Mouse (Mus musculus): ENCODE data around the gene Tmem107.
"Not testable (repeated sequence)": the region's sequence is repeated elsewhere in the genome, so short reads cannot be mapped to it uniquely, and the experiment has no call there.

Tmem107 gene

GRCm38 (mm10) chr11:69093856-69094255 lies 23.2 kb downstream of the Tmem107 start:
- DNase-seq (ENCODE audit: low spot score) = not testable (repeated sequence)

GRCm38 (mm10) chr11:69094697-69095429 lies 24.3 kb downstream of the Tmem107 start, which contains the start of gene Per1:
Gene Per1 (plus strand): TSS chr11:69095217.
- peak; percentile 100 for DNase-seq (ENCODE audit: low spot score)

GRCm38 (mm10) chr11:69095511-69096231 lies 25.1 kb downstream of the Tmem107 start:
- no peak for DNase-seq (ENCODE audit: low spot score)

- DNase-seq (ENCODE audit: low spot score) = no peak
Measured at GRCm38 (mm10) chr11:69096360-69096986, 25.9 kb downstream of the Tmem107 start.

- DNase-seq (ENCODE audit: low spot score) = peak; percentile 98
Measured at GRCm38 (mm10) chr11:69096987-69097900, 26.6 kb downstream of the Tmem107 start.

GRCm38 (mm10) chr11:69098039-69098761 lies 27.6 kb downstream of the Tmem107 start:
- no peak for DNase-seq (ENCODE audit: low spot score)

GRCm38 (mm10) chr11:69098762-69099091 lies 28.1 kb downstream of the Tmem107 start:
- peak; percentile 98 for DNase-seq (ENCODE audit: low spot score)

GRCm38 (mm10) chr11:69099177-69099914 lies 28.7 kb downstream of the Tmem107 start:
- no peak for DNase-seq (ENCODE audit: low spot score)

- peak; percentile 93 for DNase-seq (ENCODE audit: low spot score)
Measured at GRCm38 (mm10) chr11:69099915-69100345, 29.3 kb downstream of the Tmem107 start.

- DNase-seq (ENCODE audit: low spot score) = no peak
Measured at GRCm38 (mm10) chr11:69100639-69101360, 30.2 kb downstream of the Tmem107 start.

GRCm38 (mm10) chr11:69101604-69102402 lies 31.2 kb downstream of the Tmem107 start:
- no peak for DNase-seq (ENCODE audit: low spot score)

- peak; percentile 37 for DNase-seq (ENCODE audit: low spot score)
Measured at GRCm38 (mm10) chr11:69102403-69102725, 31.8 kb downstream of the Tmem107 start.

GRCm38 (mm10) chr11:69103121-69103520 lies 32.5 kb downstream of the Tmem107 start:
- no peak for DNase-seq (ENCODE audit: low spot score)

- peak; percentile 17 for DNase-seq (ENCODE audit: low spot score)
Measured at GRCm38 (mm10) chr11:69103531-69104435, 33.2 kb downstream of the Tmem107 start.

- DNase-seq (ENCODE audit: low spot score) = no peak
Measured at GRCm38 (mm10) chr11:69104487-69104886, 33.9 kb downstream of the Tmem107 start.

GRCm38 (mm10) chr11:69105227-69105626 lies 34.6 kb downstream of the Tmem107 start:
- no peak for DNase-seq (ENCODE audit: low spot score)

GRCm38 (mm10) chr11:69105796-69106195 lies 35.2 kb downstream of the Tmem107 start:
- DNase-seq (ENCODE audit: low spot score) = no peak

- no peak for DNase-seq (ENCODE audit: low spot score)
Measured at GRCm38 (mm10) chr11:69106299-69106698, 35.7 kb downstream of the Tmem107 start.

Measured in layer of hippocampus, adult 11-12 months (tissue).